Mouse (Mus musculus): ENCODE measurements around the gene Kbtbd2.

Kbtbd2 gene

GRCm38 (mm10) chr6:56797311-56798151 lies at the start of gene Kbtbd2:
TSS of gene Kbtbd2 (minus strand) at chr6:56797813.
- DNase-seq: peak; percentile 91

DNA sequence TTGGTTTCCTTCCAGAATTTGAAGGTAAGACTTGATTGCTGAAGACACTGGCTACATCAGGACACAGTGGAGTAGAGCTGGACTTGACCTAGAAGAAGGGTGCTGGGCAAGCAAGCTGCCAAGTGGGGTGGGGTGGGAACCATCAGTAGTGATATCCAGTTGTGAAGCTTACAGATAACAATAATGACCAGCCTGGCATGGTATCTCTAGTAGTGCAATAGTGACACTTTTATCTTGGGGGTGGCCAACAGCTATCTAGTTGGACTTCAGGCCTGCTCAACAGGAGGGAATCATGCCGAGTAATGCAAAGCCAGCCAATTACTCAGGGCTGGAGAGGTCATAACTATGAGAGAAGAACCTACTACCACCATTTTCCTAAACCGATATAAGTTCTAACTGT lies 46.8 kb upstream of the Kbtbd2 start:
- no peak for DNase-seq

- DNase-seq: no peak
These were observed 45.6 kb upstream of the Kbtbd2 start for GRCm38 (mm10) chr6:56843229-56843628.

DNA sequence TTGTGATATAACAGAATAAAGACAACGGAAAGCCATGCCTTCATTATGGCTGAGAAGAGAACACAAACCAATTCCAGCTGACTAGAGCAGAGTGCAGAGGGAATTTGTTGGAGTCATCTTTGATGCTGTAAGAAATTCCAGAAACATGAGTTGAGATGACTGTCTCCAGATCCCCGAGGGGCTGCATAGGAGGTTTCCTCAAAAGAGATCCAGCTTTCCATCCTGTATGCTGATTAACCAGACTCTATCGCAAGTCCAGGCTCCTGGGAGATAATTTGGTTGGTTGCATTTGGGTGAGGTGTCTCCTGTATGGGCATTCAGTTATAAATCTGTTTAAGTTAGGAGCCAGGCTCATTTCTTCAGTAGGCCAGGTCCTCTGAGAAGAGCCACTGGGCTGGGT lies 40.0 kb upstream of the Kbtbd2 start:
- no peak for DNase-seq

DNA sequence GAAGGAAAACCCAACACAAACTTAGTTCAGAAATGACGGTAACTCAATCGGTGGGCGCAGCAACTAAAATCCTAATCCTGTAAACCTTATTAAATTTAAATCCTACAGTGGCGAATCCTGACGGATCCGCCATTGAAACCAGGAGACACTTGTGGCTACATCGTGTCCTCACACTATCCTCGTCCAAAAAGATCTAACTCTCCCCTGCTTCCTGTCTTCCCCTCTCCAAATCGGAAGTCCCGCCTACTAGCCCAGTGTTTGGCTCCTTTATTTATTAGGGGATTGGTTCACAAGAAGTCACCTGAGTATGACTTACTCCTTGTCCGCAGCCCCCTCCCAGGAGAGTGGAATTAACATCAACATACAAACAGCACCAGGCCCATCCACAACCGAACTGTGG lies 39.6 kb upstream of the Kbtbd2 start:
- DNase-seq: no peak

GRCm38 (mm10) chr6:56835532-56835931 lies 37.9 kb upstream of the Kbtbd2 start:
- DNase-seq: no peak

DNA sequence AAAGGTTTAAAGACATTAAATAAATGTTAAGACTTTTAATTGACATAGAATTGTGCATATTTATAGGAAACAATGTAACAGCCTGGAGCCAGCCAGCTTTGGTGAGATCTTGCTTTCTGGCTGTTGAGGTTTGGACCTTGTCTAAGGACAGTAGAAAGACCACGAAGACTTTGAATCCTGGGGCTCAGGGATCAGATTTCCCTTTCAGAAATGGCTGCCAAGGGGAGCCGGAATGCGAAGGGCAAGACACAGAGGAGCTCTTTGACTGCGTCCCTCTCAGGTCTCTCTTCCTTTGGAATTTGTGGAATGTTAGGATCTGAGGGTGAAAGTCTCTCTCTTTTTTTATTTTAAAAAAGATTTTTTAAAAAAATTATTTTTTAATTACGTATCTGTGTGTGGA lies 37.2 kb upstream of the Kbtbd2 start:
- DNase-seq: no peak

DNA sequence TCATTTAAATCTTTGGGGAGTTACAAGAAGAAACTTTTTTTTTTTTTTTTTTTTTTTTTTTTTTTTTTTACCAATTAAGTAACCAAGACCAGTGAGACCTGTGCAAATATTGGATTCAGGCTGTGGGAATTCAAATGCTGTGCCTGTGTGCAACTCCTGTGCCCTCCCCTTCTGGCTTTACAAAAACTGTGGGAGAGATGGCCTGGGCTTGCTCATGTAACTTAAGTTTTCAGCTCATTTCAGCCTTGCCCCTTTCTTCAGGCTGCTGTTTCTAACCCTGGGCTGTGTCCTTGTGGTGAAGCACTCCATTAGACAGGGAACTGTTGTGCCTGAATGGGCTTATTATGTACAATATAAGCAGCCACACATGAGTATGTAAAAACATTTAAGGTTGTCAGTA lies 35.2 kb upstream of the Kbtbd2 start:
- DNase-seq: no peak

DNA sequence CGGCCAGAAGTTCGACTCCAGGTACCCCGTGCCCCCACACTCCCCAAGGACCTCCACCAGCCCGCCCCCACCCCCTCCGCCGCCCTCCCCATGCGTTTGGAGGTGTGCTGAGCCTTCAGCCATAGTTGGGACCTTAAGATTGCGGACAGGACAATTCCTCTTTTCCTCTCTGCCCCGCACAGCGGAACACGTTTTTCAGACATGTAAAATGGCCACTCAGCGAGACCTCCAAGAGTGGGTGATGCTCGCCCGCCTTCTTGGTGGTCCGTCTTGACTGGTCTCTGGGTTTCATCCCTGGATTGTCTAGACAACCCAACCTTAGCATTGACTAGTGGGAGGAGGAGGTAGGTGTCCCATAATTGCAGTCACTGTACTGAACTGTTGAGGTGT lies 34.8 kb upstream of the Kbtbd2 start:
- peak in 1 of 2 experiments; percentile 2 for DNase-seq

GRCm38 (mm10) chr6:56831697-56832406 lies 34.2 kb upstream of the Kbtbd2 start, which contains the start of gene Fkbp9:
TSS of gene Fkbp9 (plus strand) at chr6:56832059.
- DNase-seq: peak; percentile 1 to 13

DNA sequence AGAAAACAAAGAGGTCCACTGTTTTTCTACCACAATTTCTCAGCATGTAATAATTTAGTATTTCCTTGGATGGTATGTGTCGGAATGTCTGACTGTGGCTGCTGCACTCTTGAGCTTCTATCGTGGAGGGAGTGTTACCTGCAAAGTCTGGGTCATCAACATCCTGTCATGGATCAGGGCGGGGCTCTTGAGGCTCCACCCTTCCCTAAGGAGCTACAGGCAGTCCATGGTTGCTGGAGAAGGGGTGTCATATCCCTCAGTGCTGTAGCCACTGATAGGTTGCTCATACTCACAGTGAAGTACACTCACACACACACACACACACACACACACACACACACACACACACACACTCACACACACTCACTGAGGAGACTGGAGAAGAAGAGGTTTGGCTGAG lies 28.0 kb upstream of the Kbtbd2 start:
- no peak for DNase-seq

- DNase-seq: no peak
These were observed 21.5 kb upstream of the Kbtbd2 start for GRCm38 (mm10) chr6:56819124-56819487.

GRCm38 (mm10) chr6:56818436-56819123 lies 21.0 kb upstream of the Kbtbd2 start:
- no peak for DNase-seq

DNA sequence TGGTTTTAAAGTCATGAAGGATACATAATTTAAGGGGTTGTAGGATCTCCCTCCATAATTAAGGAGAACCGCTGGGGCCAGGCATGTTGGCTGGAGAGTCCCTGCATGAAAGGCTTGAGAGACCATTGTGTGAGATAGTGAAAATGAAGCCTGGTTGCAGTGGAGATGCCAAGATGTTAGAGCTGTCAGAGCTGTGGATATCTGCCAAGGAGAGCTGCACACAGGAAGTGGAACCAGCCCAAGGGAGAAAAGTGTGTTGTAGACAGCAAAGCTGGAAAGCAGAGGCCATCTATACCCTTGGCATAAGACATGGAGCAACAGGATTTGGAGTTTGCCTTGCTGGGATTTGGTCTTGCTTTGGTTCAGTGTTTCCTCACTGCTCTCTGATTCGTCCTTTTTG lies 15.7 kb upstream of the Kbtbd2 start:
- DNase-seq: no peak

DNA sequence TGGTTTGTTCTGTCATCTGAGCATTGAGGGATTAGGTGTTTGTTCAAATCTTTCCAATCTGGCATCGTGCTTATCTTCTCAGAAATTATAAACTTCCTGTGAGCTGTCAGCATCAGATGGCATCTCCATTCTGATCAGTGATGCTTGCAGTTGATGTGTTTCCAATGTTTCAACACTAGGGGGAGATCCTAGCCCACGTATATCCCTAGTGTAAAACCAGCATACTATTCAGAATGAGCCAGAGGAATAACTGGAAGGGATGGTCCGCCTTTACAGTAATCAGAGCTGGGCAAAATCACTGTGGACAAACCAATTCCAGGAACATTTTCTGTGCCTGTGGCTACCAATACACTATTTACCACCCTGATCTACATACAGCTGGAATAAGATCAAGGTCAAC lies 11.0 kb upstream of the Kbtbd2 start:
- DNase-seq: peak; percentile 61 to 70

DNA sequence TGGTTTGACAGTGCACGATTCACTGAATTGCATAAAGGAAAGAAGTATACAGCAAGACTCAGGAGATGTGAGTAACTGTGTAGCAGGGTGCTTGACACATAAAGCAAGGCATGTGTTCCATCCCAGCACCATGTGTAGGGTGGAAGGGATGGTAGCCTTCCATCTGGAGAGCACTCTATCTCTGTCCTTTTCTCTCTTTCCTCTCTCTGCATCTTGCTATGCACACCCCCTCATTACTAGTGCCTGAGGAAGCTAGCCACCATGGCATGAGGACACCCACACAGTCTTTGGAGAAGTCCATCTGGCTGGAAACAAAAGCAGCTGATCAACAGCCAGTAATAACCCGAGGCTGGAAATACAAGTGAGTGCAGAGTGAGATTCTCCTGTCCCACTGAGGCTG lies 8.6 kb upstream of the Kbtbd2 start:
- no peak for DNase-seq

DNA sequence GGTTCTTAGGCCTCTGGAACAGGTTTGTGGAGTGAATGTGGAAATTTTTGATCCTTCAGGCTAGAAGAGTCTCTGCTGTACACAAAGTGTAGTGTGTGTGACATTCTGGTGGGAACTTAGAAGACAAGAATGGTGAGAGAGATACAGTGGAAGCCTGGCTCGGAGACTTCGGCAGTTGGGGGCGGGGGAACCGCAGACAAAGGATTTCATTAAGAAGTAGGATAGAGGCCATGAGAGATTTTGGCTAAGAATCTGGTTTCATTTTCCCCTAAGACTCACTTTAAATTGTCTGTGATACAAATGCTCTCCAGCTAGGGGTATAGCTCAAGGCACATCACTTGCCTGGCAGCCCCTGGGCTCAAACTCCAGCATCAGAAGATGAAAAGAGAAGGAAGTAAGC lies 7.4 kb upstream of the Kbtbd2 start:
- no peak for DNase-seq

GRCm38 (mm10) chr6:56798152-56798465 lies 496 bp upstream of the Kbtbd2 start:
- DNase-seq: peak in 1 of 2 experiments; percentile 56

GRCm38 (mm10) chr6:56796668-56797141 lies 908 bp downstream of the Kbtbd2 start:
- DNase-seq: peak; percentile 61 to 63

- no peak for DNase-seq
These were observed 1.4 kb downstream of the Kbtbd2 start for GRCm38 (mm10) chr6:56796232-56796631.

GRCm38 (mm10) chr6:56794834-56795233 lies 2.8 kb downstream of the Kbtbd2 start:
- no peak for DNase-seq

DNA sequence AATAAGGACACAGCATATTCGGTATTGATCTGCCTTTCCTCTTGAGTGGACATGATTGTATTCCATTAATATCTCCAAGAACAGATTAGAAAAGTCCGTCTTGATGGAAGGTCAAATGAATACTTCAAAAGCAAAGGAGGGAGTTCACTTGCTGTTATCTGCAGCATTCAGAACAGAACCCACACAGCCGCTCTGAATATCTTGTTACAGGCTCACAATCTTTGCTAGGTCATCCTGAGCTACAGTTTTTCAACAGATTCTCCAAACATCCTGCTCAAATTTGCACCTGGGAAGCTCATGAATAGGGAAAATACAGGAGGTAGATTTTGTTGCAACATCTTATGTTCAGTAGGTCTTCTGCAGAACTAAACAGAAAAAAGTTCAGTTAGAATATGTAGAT lies 8.3 kb downstream of the Kbtbd2 start:
- DNase-seq: no peak

GRCm38 (mm10) chr6:56787668-56788067 lies 9.9 kb downstream of the Kbtbd2 start:
- DNase-seq: no peak

- DNase-seq: no peak
These were observed 12.5 kb downstream of the Kbtbd2 start for GRCm38 (mm10) chr6:56785068-56785467.

Data from B cell, adult 2 months (primary cell).